Mouse (Mus musculus) liver, embryonic 11.5 days (tissue): ENCODE data around the gene Atg4d. TPM values are rescaled to one million over a fixed set of nuclear protein-coding genes. Genes with fewer than 3 reads are reported as not detected.
A peak's percentile ranks its signal among the peaks of the same experiment; 100 is the strongest.
"Not testable (repeated sequence)": the region's sequence is repeated elsewhere in the genome, so short reads cannot be mapped to it uniquely, and the experiment has no call there.

ENCODE experiments used
- ATAC-seq: fragments of 200-750 bp; cut with Nextera tagmentation; replicated peaks from 2 replicates; pipeline ENCODE4 v1.8.0; 2017; ENCODE audit warnings: moderate number of reproducible peaks, mild to moderate bottlenecking, moderate TSS enrichment, moderate library complexity; ENCODE audit not compliant: low FRiP score
- DNase-seq: peaks from one replicate; pipeline ENCODE4 v3.0.0-alpha.2; 2017; ENCODE audit warnings: low spot score
- H3K27ac ChIP-seq: fragments of 300-500 bp; sonication (generic); 2 replicates; pipeline ENCODE4 v1.5.1; 2014; ENCODE audit warnings: mild to moderate bottlenecking, low read depth, low read length, control low read depth
- H3K27me3 ChIP-seq: fragments of 300-500 bp; sonication (generic); replicated peaks from 2 replicates; pipeline ENCODE4 v1.6.1; 2014; ENCODE audit warnings: low read length, mixed read lengths; ENCODE audit not compliant: control insufficient read depth, insufficient read depth
- H3K36me3 ChIP-seq: fragments of 300-500 bp; sonication (generic); 2 replicates; pipeline ENCODE4 v1.6.1; 2014; ENCODE audit warnings: mild to moderate bottlenecking, low read length, moderate library complexity, mixed read lengths; ENCODE audit not compliant: control insufficient read depth, insufficient read depth
- H3K4me1 ChIP-seq: fragments of 300-500 bp; sonication (generic); replicated peaks from 2 replicates; pipeline ENCODE4 v1.6.1; 2014; ENCODE audit warnings: low read length, mixed read lengths; ENCODE audit not compliant: control insufficient read depth, insufficient read depth
- H3K4me2 ChIP-seq: fragments of 300-500 bp; sonication (generic); 2 replicates; pipeline ENCODE4 v1.6.1; 2014; ENCODE audit warnings: mild to moderate bottlenecking, control low read depth, moderate library complexity
- H3K4me3 ChIP-seq: fragments of 300-500 bp; sonication (generic); 2 replicates; pipeline ENCODE4 v1.5.1; 2014; ENCODE audit warnings: low read depth, low read length, control low read depth
- H3K9ac ChIP-seq: fragments of 300-500 bp; sonication (generic); 2 replicates; pipeline ENCODE4 v1.6.1; 2014; ENCODE audit warnings: low read depth, low read length, control low read depth
- H3K9me3 ChIP-seq: fragments of 300-500 bp; sonication (generic); 2 replicates; pipeline ENCODE4 v1.6.1; 2016; ENCODE audit warnings: low read length, inconsistent platforms, mixed read lengths; ENCODE audit not compliant: control insufficient read depth
- WGBS: fragments of 180-500 bp; shearing (Covaris S2); extraction: QIAGEN DNeasy Blood & Tissue Kit; methylation state at CpG from one replicate; pipeline ENCODE4 v1.1.7; 2014; 5-methylcytosine and 5-hydroxymethylcytosine counted together
- polyA plus RNA-seq: library from polyadenylated mRNA; unstranded; fragments of >200 nt; fragmentation: Nextera tagmentation; extraction: Ambion mirVana; gene quantifications from 2 replicates; pipeline ENCODE4 v1.2.1, GENCODE M21; 2014

Gene Atg4d
- polyA plus RNA-seq, 1 experiment from 2014 or later = 57.0 TPM

- no peak overlapping the region for H3K27ac ChIP-seq
- no peak overlapping the region for H3K4me3 ChIP-seq
- no peaks in the 10 kb centered on the region for H3K36me3 ChIP-seq
- ATAC-seq (no peak), DNase-seq (no peak)
- WGBS = 68% methylated on average over 1 of the region's 1 CpGs
- peaks cover 10% of the 10 kb centered on the region for H3K4me1 ChIP-seq
- H3K9me3 ChIP-seq = no peaks in the 10 kb centered on the region
- H3K27me3 ChIP-seq = peaks cover 88% of the 10 kb centered on the region
- no peak overlapping the region for H3K9ac ChIP-seq
- no peak overlapping the region for H3K4me2 ChIP-seq
Measured at GRCm38 (mm10) chr9:21246342-21246741, 18.8 kb upstream of the Atg4d start.

- 2% methylated on average over 30 of the region's 30 CpGs for WGBS
- 0 out of 2 replicates have a peak within 1 kb of the TSS, but pooled peaks have one; percentile 23 for H3K9ac ChIP-seq
- H3K36me3 ChIP-seq = no peaks in the 10 kb centered on the region
- H3K4me1 ChIP-seq = peaks cover 10% of the 10 kb centered on the region
- no peak within 1 kb of the TSS for H3K27ac ChIP-seq
- peak within 1 kb of the TSS; percentile 65 for H3K4me2 ChIP-seq
- peak within 1 kb of the TSS; percentile 36 for H3K4me3 ChIP-seq
- 0 out of 2 replicates have a peak, but pooled peaks have one; percentile 38 for ATAC-seq
- H3K27me3 ChIP-seq = peaks cover 88% of the 10 kb centered on the region
- no peak for DNase-seq
- H3K9me3 ChIP-seq = no peaks in the 10 kb centered on the region
Measured at GRCm38 (mm10) chr9:21248326-21248725, 16.8 kb upstream of the Atg4d start, which contains the start of gene S1pr5. Gene S1pr5, minus strand, starts transcription at chr9:21248443.

GRCm38 (mm10) chr9:21249629-21250508 lies 15.2 kb upstream of the Atg4d start:
- DNase-seq (no peak), ATAC-seq (peak; percentile 45; the same call in 1 of the 2 replicates)
- H3K4me3 ChIP-seq = no peak overlapping the region
- no peaks in the 10 kb centered on the region for H3K36me3 ChIP-seq
- H3K4me2 ChIP-seq = no peak overlapping the region
- H3K9ac ChIP-seq = no peak overlapping the region
- no peak overlapping the region for H3K27ac ChIP-seq
- peaks cover 4% of the 10 kb centered on the region; the same call in 1 of the 2 replicates for H3K4me1 ChIP-seq
- 19% methylated on average over 17 of the region's 17 CpGs for WGBS
- H3K9me3 ChIP-seq = no peaks in the 10 kb centered on the region
- peaks cover 73% of the 10 kb centered on the region for H3K27me3 ChIP-seq

- Histone ChIP-seq H3K27ac (no peak overlapping the region), H3K27me3 (peaks cover 66% of the 10 kb centered on the region), H3K4me2 (no peak overlapping the region), H3K4me3 (no peak overlapping the region), H3K4me1 (peaks cover 4% of the 10 kb centered on the region; the same call in 1 of the 2 replicates), H3K36me3 (no peaks in the 10 kb centered on the region), H3K9me3 (no peaks in the 10 kb centered on the region), H3K9ac (no peak overlapping the region)
- ATAC-seq (no peak), DNase-seq (no peak)
- 51% methylated on average over 2 of the region's 2 CpGs for WGBS
Measured at GRCm38 (mm10) chr9:21250509-21250908, 14.6 kb upstream of the Atg4d start.

- H3K9me3 ChIP-seq = no peaks in the 10 kb centered on the region
- WGBS = 59% methylated on average over 13 of the region's 13 CpGs
- no peak overlapping the region for H3K9ac ChIP-seq
- no peak overlapping the region for H3K4me3 ChIP-seq
- DNase-seq (no peak), ATAC-seq (no peak)
- peaks cover 4% of the 10 kb centered on the region; the same call in 1 of the 2 replicates for H3K4me1 ChIP-seq
- peaks cover 59% of the 10 kb centered on the region for H3K27me3 ChIP-seq
- no peak overlapping the region for H3K27ac ChIP-seq
- H3K36me3 ChIP-seq = no peaks in the 10 kb centered on the region
- H3K4me2 ChIP-seq = no peak overlapping the region
Measured at GRCm38 (mm10) chr9:21251116-21251735, 13.9 kb upstream of the Atg4d start.

GRCm38 (mm10) chr9:21254690-21255089 lies 10.4 kb upstream of the Atg4d start:
- no peaks in the 10 kb centered on the region for H3K4me1 ChIP-seq
- no peak overlapping the region for H3K4me3 ChIP-seq
- H3K9ac ChIP-seq = no peak overlapping the region
- ATAC-seq = no peak
- peaks cover 29% of the 10 kb centered on the region for H3K27me3 ChIP-seq
- no peaks in the 10 kb centered on the region for H3K36me3 ChIP-seq
- no peak overlapping the region for H3K4me2 ChIP-seq
- DNase-seq = no peak
- no peaks in the 10 kb centered on the region for H3K9me3 ChIP-seq
- no peak overlapping the region for H3K27ac ChIP-seq

- not testable (repeated sequence) for H3K4me3 ChIP-seq, H3K36me3 ChIP-seq, H3K4me1 ChIP-seq, H3K4me2 ChIP-seq, ATAC-seq, H3K9ac ChIP-seq, H3K9me3 ChIP-seq, DNase-seq, H3K27ac ChIP-seq
- peaks cover 13% of the 10 kb centered on the region for H3K27me3 ChIP-seq
- 63% methylated on average over 4 of the region's 4 CpGs for WGBS
Measured at GRCm38 (mm10) chr9:21256349-21256748, 8.7 kb upstream of the Atg4d start.

- Histone ChIP-seq H3K9me3 (no peaks in the 10 kb centered on the region), H3K36me3 (no peaks in the 10 kb centered on the region), H3K9ac (no peak overlapping the region), H3K4me3 (no peak overlapping the region), H3K27me3 (no peaks in the 10 kb centered on the region), H3K27ac (no peak overlapping the region), H3K4me1 (peaks cover 11% of the 10 kb centered on the region), H3K4me2 (no peak overlapping the region)
- ATAC-seq (no peak), DNase-seq (no peak)
- 66% methylated on average over 6 of the region's 6 CpGs for WGBS
Measured at GRCm38 (mm10) chr9:21260491-21261040, 4.5 kb upstream of the Atg4d start.
